Mouse (Mus musculus): Measurements from ENCODE around the gene Zmynd15. TPM values are rescaled to one million over a fixed set of nuclear protein-coding genes. Genes with fewer than 3 reads are reported as not detected.

The Zmynd15 gene
- polyA plus RNA-seq, 1 experiment from 2014 or later: 1.0 TPM

DNA sequence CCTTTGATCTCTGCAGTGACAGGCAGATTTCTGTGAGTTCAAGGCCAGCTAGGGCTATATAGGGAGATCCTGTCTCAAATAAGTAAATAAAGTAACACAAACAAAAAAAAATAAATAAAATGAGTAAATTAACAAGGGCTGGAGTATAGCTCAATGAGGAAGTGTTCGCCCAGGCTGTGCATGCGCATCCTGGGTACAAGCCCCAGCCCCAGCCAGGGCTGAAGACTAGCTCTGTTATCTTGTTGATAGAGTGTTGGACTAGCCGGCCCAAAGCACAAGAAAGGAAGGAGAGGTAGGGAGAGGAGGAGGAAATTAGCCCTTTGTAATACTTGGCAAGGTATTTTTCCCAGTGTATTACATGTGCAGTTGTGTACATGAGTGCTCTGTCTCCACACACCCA lies 15.3 kb upstream of the Zmynd15 start:
- no peak overlapping the region for H3K4me3 ChIP-seq (ENCODE audit: low read depth, low read length)
- no peaks in the 10 kb centered on the region for H3K36me3 ChIP-seq (ENCODE audit: insufficient read depth, low read length)
- H3K9ac ChIP-seq (replicated peaks; ENCODE audit: low read depth): no peak overlapping the region
- DNase-seq (ENCODE audit: low spot score) (no peak), ATAC-seq (no peak)
- H3K9me3 ChIP-seq (ENCODE audit: low read length): no peaks in the 10 kb centered on the region
- H3K4me2 ChIP-seq (replicated peaks; ENCODE audit: low read depth, low read length): no peak overlapping the region
- 72% methylated on average over 3 of the region's 3 CpGs for WGBS
- H3K27me3 ChIP-seq (replicated peaks; ENCODE audit: insufficient read depth, low read length): no peaks in the 10 kb centered on the region
- H3K4me1 ChIP-seq (ENCODE audit: insufficient read depth, low read depth, low read length): no peaks in the 10 kb centered on the region
- H3K27ac ChIP-seq (ENCODE audit: low read length): no peak overlapping the region
- TF ChIP-seq EP300 (IDR thresholded peaks at IDR 0.05): no peak
- TF ChIP-seq CTCF (IDR thresholded peaks at IDR 0.05): no peak

GRCm38 (mm10) chr11:70444667-70445066 lies 14.6 kb upstream of the Zmynd15 start:
- H3K9me3 ChIP-seq (ENCODE audit: low read length): no peaks in the 10 kb centered on the region
- peak; percentile 75 for ATAC-seq
- no peak overlapping the region for H3K4me2 ChIP-seq (replicated peaks; ENCODE audit: low read depth, low read length)
- DNase-seq (ENCODE audit: low spot score): peak; percentile 53
- H3K4me1 ChIP-seq (ENCODE audit: insufficient read depth, low read depth, low read length): no peaks in the 10 kb centered on the region
- H3K4me3 ChIP-seq (ENCODE audit: low read depth, low read length): no peak overlapping the region
- 35% methylated on average over 6 of the region's 6 CpGs for WGBS
- H3K9ac ChIP-seq (replicated peaks; ENCODE audit: low read depth): no peak overlapping the region
- H3K36me3 ChIP-seq (ENCODE audit: insufficient read depth, low read length): no peaks in the 10 kb centered on the region
- no peak for TF ChIP-seq EP300 (IDR thresholded peaks at IDR 0.05)
- no peak for TF ChIP-seq CTCF (IDR thresholded peaks at IDR 0.05)
- H3K27ac ChIP-seq (ENCODE audit: low read length): no peak overlapping the region
- no peaks in the 10 kb centered on the region for H3K27me3 ChIP-seq (replicated peaks; ENCODE audit: insufficient read depth, low read length)

DNA sequence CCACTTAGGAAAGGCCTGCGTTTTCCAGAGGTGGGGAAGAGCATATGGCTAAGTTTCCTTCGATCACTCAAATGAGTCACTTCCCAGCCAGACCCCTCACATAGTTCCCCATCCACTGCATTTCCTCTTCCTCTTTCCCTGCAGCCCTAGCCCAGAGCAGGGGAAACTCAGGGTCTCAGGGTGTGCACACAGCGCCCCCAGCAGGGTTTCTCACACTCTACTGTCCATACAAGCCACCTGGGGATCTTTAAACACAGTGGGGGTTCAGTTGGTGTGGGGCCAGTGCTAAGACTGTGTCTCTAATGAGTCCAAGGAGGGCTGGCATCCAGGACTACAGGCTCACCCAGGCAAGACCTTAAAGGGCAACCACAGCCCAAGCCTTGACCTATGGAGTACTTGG lies 12.5 kb upstream of the Zmynd15 start:
- no peak overlapping the region for H3K4me3 ChIP-seq (ENCODE audit: low read depth, low read length)
- ATAC-seq: no peak
- H3K4me1 ChIP-seq (ENCODE audit: insufficient read depth, low read depth, low read length): peaks cover 3% of the 10 kb centered on the region; the same call in 1 of the 2 replicates
- H3K9me3 ChIP-seq (ENCODE audit: low read length): no peaks in the 10 kb centered on the region
- H3K4me2 ChIP-seq (replicated peaks; ENCODE audit: low read depth, low read length): no peak overlapping the region
- TF ChIP-seq CTCF (IDR thresholded peaks at IDR 0.05): peak; percentile 31; the same call in 1 of the 2 replicates
- TF ChIP-seq EP300 (IDR thresholded peaks at IDR 0.05): no peak
- DNase-seq (ENCODE audit: low spot score): peak; percentile 35
- WGBS: 27% methylated on average over 3 of the region's 3 CpGs
- no peak overlapping the region for H3K9ac ChIP-seq (replicated peaks; ENCODE audit: low read depth)
- no peaks in the 10 kb centered on the region for H3K36me3 ChIP-seq (ENCODE audit: insufficient read depth, low read length)
- no peaks in the 10 kb centered on the region for H3K27me3 ChIP-seq (replicated peaks; ENCODE audit: insufficient read depth, low read length)
- H3K27ac ChIP-seq (ENCODE audit: low read length): no peak overlapping the region

- ATAC-seq (no peak), DNase-seq (ENCODE audit: low spot score) (no peak)
- no peak overlapping the region for H3K4me2 ChIP-seq (replicated peaks; ENCODE audit: low read depth, low read length)
- no peaks in the 10 kb centered on the region for H3K27me3 ChIP-seq (replicated peaks; ENCODE audit: insufficient read depth, low read length)
- no peak overlapping the region for H3K4me3 ChIP-seq (ENCODE audit: low read depth, low read length)
- 75% methylated on average over 1 of the region's 1 CpGs for WGBS
- H3K4me1 ChIP-seq (ENCODE audit: insufficient read depth, low read depth, low read length): peaks cover 3% of the 10 kb centered on the region; the same call in 1 of the 2 replicates
- H3K9me3 ChIP-seq (ENCODE audit: low read length): no peaks in the 10 kb centered on the region
- TF ChIP-seq CTCF (IDR thresholded peaks at IDR 0.05) (no peak), EP300 (IDR thresholded peaks at IDR 0.05) (no peak)
- no peak overlapping the region for H3K27ac ChIP-seq (ENCODE audit: low read length)
- no peak overlapping the region for H3K9ac ChIP-seq (replicated peaks; ENCODE audit: low read depth)
- no peaks in the 10 kb centered on the region for H3K36me3 ChIP-seq (ENCODE audit: insufficient read depth, low read length)
These were observed 11.9 kb upstream of the Zmynd15 start for GRCm38 (mm10) chr11:70447373-70447772.

GRCm38 (mm10) chr11:70450926-70451325 lies 8.3 kb upstream of the Zmynd15 start:
- DNase-seq (ENCODE audit: low spot score) (no peak), ATAC-seq (no peak)
- Histone ChIP-seq H3K9me3 (ENCODE audit: low read length) (no peaks in the 10 kb centered on the region), H3K4me3 (ENCODE audit: low read depth, low read length) (no peak overlapping the region), H3K36me3 (ENCODE audit: insufficient read depth, low read length) (peaks cover 8% of the 10 kb centered on the region), H3K9ac (replicated peaks; ENCODE audit: low read depth) (no peak overlapping the region), H3K27me3 (replicated peaks; ENCODE audit: insufficient read depth, low read length) (no peaks in the 10 kb centered on the region), H3K4me2 (replicated peaks; ENCODE audit: low read depth, low read length) (no peak overlapping the region), H3K4me1 (ENCODE audit: insufficient read depth, low read depth, low read length) (peaks cover 9% of the 10 kb centered on the region; the same call in 1 of the 2 replicates), H3K27ac (ENCODE audit: low read length) (no peak overlapping the region)
- 78% methylated on average over 2 of the region's 2 CpGs for WGBS
- TF ChIP-seq CTCF (IDR thresholded peaks at IDR 0.05) (no peak), EP300 (IDR thresholded peaks at IDR 0.05) (no peak)

DNA sequence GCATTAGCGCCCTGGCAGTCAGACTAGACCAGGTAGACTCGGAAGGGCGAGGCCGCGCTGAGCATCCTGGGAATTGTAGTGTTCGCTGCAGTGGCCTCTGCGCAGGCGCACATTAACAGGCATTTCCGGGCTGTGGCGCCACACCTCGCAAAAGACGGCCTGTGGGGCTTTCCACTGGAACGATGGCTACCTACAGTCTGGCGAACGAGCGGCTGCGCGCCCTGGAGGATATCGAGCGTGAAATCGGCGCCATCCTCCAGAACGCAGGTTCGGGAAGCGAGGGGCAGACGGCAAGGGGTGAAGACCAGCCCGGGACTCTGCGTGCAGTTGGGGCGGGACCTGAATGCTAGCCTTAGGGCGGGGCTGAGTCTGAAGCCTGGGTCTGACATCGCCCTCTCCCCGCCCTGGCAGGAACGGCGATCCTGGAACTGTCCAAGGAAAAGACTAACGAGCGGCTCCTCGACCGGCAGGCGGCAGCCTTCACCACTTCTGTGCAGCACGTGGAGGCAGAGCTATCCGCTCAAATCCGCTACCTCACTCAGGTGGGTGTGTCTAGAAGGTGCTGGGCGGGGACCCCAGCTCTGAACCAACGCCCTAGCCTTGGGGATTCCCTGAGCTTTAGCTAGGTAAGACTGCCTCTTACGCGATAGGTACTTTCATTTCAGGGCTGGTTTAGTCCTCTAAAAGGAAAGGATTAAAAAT lies 7.3 kb upstream of the Zmynd15 start, which contains the start of gene Med11:
Med11 (plus strand) TSS at position 123 of the 702 bp plus-strand sequence.
- Histone ChIP-seq H3K27me3 (replicated peaks; ENCODE audit: insufficient read depth, low read length) (no peaks in the 10 kb centered on the region), H3K4me1 (ENCODE audit: insufficient read depth, low read depth, low read length) (peaks cover 9% of the 10 kb centered on the region; the same call in 1 of the 2 replicates), H3K9me3 (ENCODE audit: low read length) (no peaks in the 10 kb centered on the region), H3K4me3 (ENCODE audit: low read depth, low read length) (peak within 1 kb of the TSS; percentile 55), H3K4me2 (replicated peaks; ENCODE audit: low read depth, low read length) (peak within 1 kb of the TSS; percentile 56), H3K27ac (ENCODE audit: low read length) (peak within 1 kb of the TSS; percentile 95), H3K36me3 (ENCODE audit: insufficient read depth, low read length) (peaks cover 8% of the 10 kb centered on the region), H3K9ac (replicated peaks; ENCODE audit: low read depth) (peak within 1 kb of the TSS; percentile 62)
- ATAC-seq (peak; percentile 98), DNase-seq (ENCODE audit: low spot score) (peak; percentile 99)
- under 1% methylated on average over 46 of the region's 46 CpGs for WGBS
- TF ChIP-seq CTCF (IDR thresholded peaks at IDR 0.05) (peak; percentile 97), EP300 (IDR thresholded peaks at IDR 0.05) (0 out of 2 replicates have a peak, but pooled peaks have one; percentile 39)

All from lung, postnatal 0 days (tissue).